Mouse (Mus musculus): ENCODE data around the gene Slpi. TPM values are rescaled to one million over a fixed set of nuclear protein-coding genes. Genes with fewer than 3 reads are reported as not detected.

Gene Slpi
- 1 to 10 TPM in 1 of 2 experiments, under 1 TPM in 1; 0.85 to 1.4 TPM for total RNA-seq (2021)

GRCm38 (mm10) chr2:164389020-164389419 is at the start of gene Slpi:
TSS of gene Slpi (minus strand) at chr2:164389095.
- peak; percentile 38 to 52 for DNase-seq

GRCm38 (mm10) chr2:164438257-164438656 is 49.4 kb upstream of the Slpi start:
- DNase-seq: no peak

- DNase-seq: no peak
Observed at GRCm38 (mm10) chr2:164437710-164438109, 48.8 kb upstream of the Slpi start.

GRCm38 (mm10) chr2:164436961-164437360 is 48.1 kb upstream of the Slpi start:
- DNase-seq: no peak

- DNase-seq: peak; percentile 50 to 55
Observed at GRCm38 (mm10) chr2:164436215-164436913, 47.5 kb upstream of the Slpi start.

- DNase-seq: no peak
Observed at GRCm38 (mm10) chr2:164435216-164436090, 46.6 kb upstream of the Slpi start.

GRCm38 (mm10) chr2:164434681-164435080 is 45.8 kb upstream of the Slpi start:
- DNase-seq: no peak

- DNase-seq: no peak
Observed at GRCm38 (mm10) chr2:164433278-164433895, 44.5 kb upstream of the Slpi start.

- DNase-seq: no peak
Observed at GRCm38 (mm10) chr2:164432541-164433191, 43.8 kb upstream of the Slpi start.

- DNase-seq: no peak
Observed at GRCm38 (mm10) chr2:164431676-164432465, 43.0 kb upstream of the Slpi start.

GRCm38 (mm10) chr2:164430697-164431096 is 41.8 kb upstream of the Slpi start:
- no peak for DNase-seq

GRCm38 (mm10) chr2:164429881-164430615 is 41.2 kb upstream of the Slpi start:
- DNase-seq: no peak

- DNase-seq: no peak
Observed at GRCm38 (mm10) chr2:164428451-164428850, 39.6 kb upstream of the Slpi start.

GRCm38 (mm10) chr2:164426952-164427351 is 38.1 kb upstream of the Slpi start:
- DNase-seq: no peak

GRCm38 (mm10) chr2:164426121-164426520 is 37.2 kb upstream of the Slpi start:
- no peak for DNase-seq

GRCm38 (mm10) chr2:164425401-164425800 is 36.5 kb upstream of the Slpi start:
- DNase-seq: no peak

GRCm38 (mm10) chr2:164424406-164424805 is 35.5 kb upstream of the Slpi start:
- DNase-seq: no peak

- peak in 1 of 2 experiments; percentile 51 for DNase-seq
Observed at GRCm38 (mm10) chr2:164423464-164423863, 34.6 kb upstream of the Slpi start.

GRCm38 (mm10) chr2:164422675-164423393 is 33.9 kb upstream of the Slpi start:
- no peak for DNase-seq

- no peak for DNase-seq
Observed at GRCm38 (mm10) chr2:164421979-164422378, 33.1 kb upstream of the Slpi start.
